Mouse (Mus musculus) heart, postnatal 25 days (tissue): ENCODE measurements around the gene Acox3. TPM values are rescaled to one million over a fixed set of nuclear protein-coding genes. Genes with fewer than 3 reads are reported as not detected.
"Not testable (repeated sequence)": the region's sequence is repeated elsewhere in the genome, so short reads cannot be mapped to it uniquely, and the experiment has no call there.

ENCODE experiments used
- DNase-seq: peaks from one replicate; pipeline ENCODE4 v3.0.0; 2022; ENCODE audit warnings: low spot score
- intact Hi-C: fragments of 180-260 bp; cut with DNase I; formaldehyde crosslinking; loops from one replicate; pipeline ENCODE4 v1.15.1; 2025
- total RNA-seq, 2 experiments: library from RNA; stranded (reverse); gene quantifications; 2 replicates each; pipeline ENCODE4 v1.2.3; 2021

The Acox3 gene
- total RNA-seq, 2 experiments from 2014 or later, result 23.3 to 27.2 TPM

GRCm38 (mm10) chr5:35574653-35575599 lies 7.9 kb upstream of the Acox3 start, which contains the start of gene Trmt44:
Gene Trmt44 (minus strand): TSS chr5:35575070.
- intact Hi-C loops, result no loop called here
- peak; percentile 80 for DNase-seq

- no peak for DNase-seq
- intact Hi-C loops, result no loop called here
Measured at GRCm38 (mm10) chr5:35576409-35577020, 6.3 kb upstream of the Acox3 start.

- intact Hi-C loops, result no loop called here
- DNase-seq, result no peak
Measured at GRCm38 (mm10) chr5:35578411-35578810, 4.4 kb upstream of the Acox3 start.

- DNase-seq, result no peak
- intact Hi-C loops, result no loop called here
Measured at GRCm38 (mm10) chr5:35579247-35579893, 3.5 kb upstream of the Acox3 start.

GRCm38 (mm10) chr5:35580156-35580922 lies 2.5 kb upstream of the Acox3 start:
- intact Hi-C loops, result no loop called here
- DNase-seq, result no peak

- intact Hi-C loops, result no loop called here
- no peak for DNase-seq
Measured at GRCm38 (mm10) chr5:35583221-35583783, 462 bp downstream of the Acox3 start.

- DNase-seq, intact Hi-C loops: not testable (repeated sequence)
Measured at GRCm38 (mm10) chr5:35584259-35584658, 1.4 kb downstream of the Acox3 start.

- intact Hi-C loops, result loop anchor here (1.0 kb wide), 1 partner anchor 123 kb away; no protein-coding TSS in a partner anchor
- no peak for DNase-seq
Measured at GRCm38 (mm10) chr5:35591497-35591896, 8.7 kb downstream of the Acox3 start.

GRCm38 (mm10) chr5:35592081-35592736 lies 9.4 kb downstream of the Acox3 start:
- no peak for DNase-seq
- intact Hi-C loops, result no loop called here

GRCm38 (mm10) chr5:35592824-35593223 lies 10.0 kb downstream of the Acox3 start:
- intact Hi-C loops, result no loop called here
- no peak for DNase-seq

GRCm38 (mm10) chr5:35593272-35593671 lies 10.4 kb downstream of the Acox3 start:
- DNase-seq, result no peak
- intact Hi-C loops, result no loop called here

GRCm38 (mm10) chr5:35594768-35595167 lies 11.9 kb downstream of the Acox3 start:
- no peak for DNase-seq
- intact Hi-C loops, result loop anchor here (1.0 to 5.0 kb wide), 3 partner anchors 103 to 264 kb away; no protein-coding TSS in a partner anchor

GRCm38 (mm10) chr5:35595706-35596105 lies 12.9 kb downstream of the Acox3 start:
- intact Hi-C loops, result loop anchor here (1.0 to 5.0 kb wide), 5 partner anchors 85 to 263 kb away; no protein-coding TSS in a partner anchor
- peak; percentile 38 for DNase-seq

GRCm38 (mm10) chr5:35596169-35597160 lies 13.6 kb downstream of the Acox3 start:
- DNase-seq, result no peak
- intact Hi-C loops, result loop anchor here (2.0 to 5.0 kb wide), 3 partner anchors 84 to 158 kb away; no protein-coding TSS in a partner anchor

- intact Hi-C loops, result no loop called here
- no peak for DNase-seq
Measured at GRCm38 (mm10) chr5:35600233-35600632, 17.4 kb downstream of the Acox3 start.

- intact Hi-C loops, result no loop called here
- DNase-seq, result no peak
Measured at GRCm38 (mm10) chr5:35601526-35601925, 18.7 kb downstream of the Acox3 start.

- no peak for DNase-seq
- intact Hi-C loops, result no loop called here
Measured at GRCm38 (mm10) chr5:35605355-35605754, 22.5 kb downstream of the Acox3 start.

- DNase-seq, result no peak
- intact Hi-C loops, result no loop called here
Measured at GRCm38 (mm10) chr5:35606800-35607199, 24.0 kb downstream of the Acox3 start.
